Mouse (Mus musculus) lung, postnatal 10 days (tissue): Measurements from ENCODE around the gene Ruvbl2.
"Not testable (repeated sequence)": the region's sequence is repeated elsewhere in the genome, so short reads cannot be mapped to it uniquely, and the experiment has no call there.

Source experiments
- DNase-seq: peaks from one replicate; pipeline ENCODE4 v3.0.0; 2021

Gene Ruvbl2

GRCm38 (mm10) chr7:45437521-45438276 lies at the start of gene Ruvbl2:
TSS of gene Ruvbl2 (minus strand) at chr7:45438096.
- peak; percentile 47 for DNase-seq

GRCm38 (mm10) chr7:45486761-45487415 lies 49.0 kb upstream of the Ruvbl2 start, which contains the start of gene Gm45808:
TSS of gene Gm45808 (minus strand) at chr7:45486811.
- no peak for DNase-seq

GRCm38 (mm10) chr7:45486158-45486557 lies 48.3 kb upstream of the Ruvbl2 start:
- no peak for DNase-seq

DNA sequence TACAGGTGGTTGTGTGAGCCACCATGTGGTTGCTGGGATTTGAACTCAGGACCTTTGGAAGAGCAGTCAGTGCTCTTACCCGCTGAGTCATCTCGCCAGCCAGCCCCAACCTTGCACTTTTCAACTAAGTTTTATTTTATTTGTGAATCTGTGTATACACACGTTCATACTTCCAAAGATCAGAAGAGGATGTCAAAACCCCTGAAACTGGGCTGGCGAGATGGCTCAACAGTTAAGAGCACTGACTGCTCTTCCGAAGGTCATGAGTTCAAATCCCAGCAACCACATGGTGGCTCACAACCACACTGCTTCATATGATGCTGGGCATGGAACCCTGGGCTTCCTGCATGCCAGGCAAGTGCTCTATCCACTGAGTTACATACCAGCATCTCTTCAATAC lies 47.1 kb upstream of the Ruvbl2 start:
- not testable (repeated sequence) for DNase-seq

DNA sequence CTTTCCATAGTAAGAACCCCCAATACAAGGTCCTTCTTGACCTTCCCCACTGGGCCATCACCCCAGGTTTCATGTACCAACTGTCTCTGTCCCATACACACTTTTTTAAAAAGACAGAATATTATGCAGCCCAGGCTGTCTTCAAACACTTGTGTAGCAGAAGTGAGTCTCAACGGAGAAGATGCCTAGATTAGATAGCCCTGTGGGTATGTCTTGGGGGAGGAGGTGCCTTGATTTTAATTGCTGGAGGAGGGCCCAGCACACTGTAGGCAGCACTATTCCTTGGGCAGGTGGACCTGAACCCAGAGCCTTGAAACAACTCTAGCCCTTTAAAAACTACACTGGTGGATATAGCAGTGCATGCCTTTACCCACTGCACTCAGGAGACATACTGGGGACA lies 44.3 kb upstream of the Ruvbl2 start:
- DNase-seq, result no peak

GRCm38 (mm10) chr7:45481374-45481927 lies 43.6 kb upstream of the Ruvbl2 start, which contains the start of gene Tulp2:
TSS of gene Tulp2 (plus strand) at chr7:45481877.
- DNase-seq, result peak; percentile 84

- DNase-seq, result not testable (repeated sequence)
Observed at GRCm38 (mm10) chr7:45480310-45480709, 42.4 kb upstream of the Ruvbl2 start.

GRCm38 (mm10) chr7:45478774-45479173 lies 40.9 kb upstream of the Ruvbl2 start:
- DNase-seq, result no peak

GRCm38 (mm10) chr7:45477003-45477402 lies 39.1 kb upstream of the Ruvbl2 start:
- peak; percentile 83 for DNase-seq

DNA sequence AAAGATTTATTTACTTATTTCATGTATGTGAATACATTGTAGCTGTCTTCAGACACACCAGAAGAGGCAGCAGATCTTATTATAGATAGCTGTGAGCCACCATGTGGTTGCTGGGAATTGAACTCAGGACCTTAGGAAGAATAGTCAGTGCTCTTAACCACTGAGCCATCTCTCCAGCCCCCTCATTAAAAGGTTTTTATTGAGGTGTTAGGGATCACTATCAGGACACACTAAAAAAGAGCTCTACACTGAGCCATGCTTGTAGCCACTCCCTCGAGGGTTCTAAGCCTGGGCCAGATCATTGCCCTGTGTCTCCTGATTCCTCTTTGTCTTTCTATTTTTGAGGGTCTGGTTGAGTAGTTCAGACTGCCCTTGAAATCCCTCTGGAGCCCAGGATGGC lies 38.6 kb upstream of the Ruvbl2 start:
- DNase-seq, result no peak

GRCm38 (mm10) chr7:45475291-45475969 lies 37.5 kb upstream of the Ruvbl2 start:
- DNase-seq, result peak; percentile 64

- DNase-seq, result peak; percentile 82
Observed at GRCm38 (mm10) chr7:45470869-45471268, 33.0 kb upstream of the Ruvbl2 start.

DNA sequence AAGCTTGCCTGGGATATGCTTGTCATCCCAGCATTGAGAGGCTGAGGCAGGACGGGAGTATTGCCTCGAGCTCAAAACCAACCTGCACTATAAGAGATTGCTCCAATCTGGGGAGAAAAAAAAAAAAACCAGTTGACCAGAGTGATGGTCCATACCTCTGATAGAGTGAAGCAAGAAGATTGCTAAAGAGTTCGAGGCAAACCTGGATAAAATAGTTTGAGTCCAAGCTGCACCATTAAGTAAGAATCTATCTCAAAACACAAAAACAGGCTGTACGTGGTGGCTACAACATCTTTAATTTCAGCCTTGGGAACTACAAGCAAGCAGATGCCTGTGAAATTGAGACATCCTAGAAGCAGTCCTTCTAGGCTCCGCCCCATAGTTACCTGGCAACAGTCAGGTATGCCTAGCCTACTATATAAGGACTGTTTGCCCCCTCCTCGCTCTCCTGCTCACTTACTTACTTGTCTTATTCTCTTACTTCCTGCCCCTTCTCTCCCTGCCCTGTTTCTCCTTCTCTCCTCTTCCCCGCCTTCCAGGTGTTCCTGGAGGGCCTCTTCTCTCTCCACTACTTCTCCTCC lies 29.3 kb upstream of the Ruvbl2 start:
- peak; percentile 72 for DNase-seq

GRCm38 (mm10) chr7:45466283-45467089 lies 28.6 kb upstream of the Ruvbl2 start, which contains the start of gene Bax:
TSS of gene Bax (minus strand) at chr7:45466898.
- peak; percentile 97 for DNase-seq

GRCm38 (mm10) chr7:45465549-45465948 lies 27.7 kb upstream of the Ruvbl2 start:
- DNase-seq, result no peak

DNA sequence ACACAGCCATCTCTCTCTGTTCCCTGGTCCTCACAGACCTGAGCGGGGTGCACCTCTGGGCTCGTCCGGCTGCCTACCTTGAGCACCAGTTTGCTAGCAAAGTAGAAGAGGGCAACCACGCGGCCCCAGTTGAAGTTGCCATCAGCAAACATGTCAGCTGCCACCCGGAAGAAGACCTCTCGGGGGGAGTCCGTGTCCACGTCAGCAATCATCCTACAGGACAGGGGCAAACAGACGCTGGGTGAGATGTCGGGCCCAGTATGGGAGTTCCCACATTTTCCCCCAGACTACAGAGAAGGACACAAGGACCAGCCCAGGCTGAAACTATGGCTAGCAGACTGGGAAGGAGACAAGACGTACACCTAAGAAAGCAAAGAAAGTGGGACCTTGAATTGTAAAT lies 27.2 kb upstream of the Ruvbl2 start:
- no peak for DNase-seq

DNA sequence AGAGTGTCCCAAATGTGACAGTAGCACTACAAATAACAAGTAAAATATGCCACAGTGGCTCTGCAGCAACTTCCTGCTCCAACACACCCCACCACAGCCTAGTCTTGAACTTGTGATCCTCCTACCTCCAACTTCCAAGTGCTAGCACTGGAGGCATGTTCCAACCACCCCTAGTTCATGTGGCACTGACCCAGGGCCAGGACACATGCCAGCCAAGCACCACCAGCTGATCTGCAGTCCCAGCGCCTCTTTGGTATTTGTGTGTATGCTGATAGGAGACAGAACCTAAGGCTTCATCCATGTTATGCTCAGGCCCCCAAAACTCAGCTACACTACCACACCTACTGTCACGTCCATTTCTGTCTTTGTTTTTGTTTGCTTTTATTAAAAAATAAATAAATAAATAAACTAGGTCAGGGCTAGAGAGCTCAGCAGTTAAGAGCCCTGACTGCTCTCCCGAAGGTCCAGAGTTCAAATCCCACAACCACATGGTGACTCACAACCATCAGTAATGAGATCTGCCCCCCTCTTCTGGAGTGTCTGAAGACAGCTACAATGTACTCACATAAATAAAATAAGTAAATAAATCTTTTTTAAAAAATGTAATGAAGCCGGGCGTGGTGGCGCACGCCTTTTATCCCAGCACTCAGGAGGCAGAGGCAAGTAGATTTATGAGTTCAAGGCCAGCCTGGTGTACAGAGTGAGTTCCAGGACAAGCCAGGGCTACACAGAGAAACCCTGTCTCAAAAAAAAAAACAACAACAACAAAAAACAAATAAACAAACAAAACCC lies 26.3 kb upstream of the Ruvbl2 start:
- DNase-seq, result no peak

GRCm38 (mm10) chr7:45462868-45463267 lies 25.0 kb upstream of the Ruvbl2 start:
- DNase-seq, result not testable (repeated sequence)

DNA sequence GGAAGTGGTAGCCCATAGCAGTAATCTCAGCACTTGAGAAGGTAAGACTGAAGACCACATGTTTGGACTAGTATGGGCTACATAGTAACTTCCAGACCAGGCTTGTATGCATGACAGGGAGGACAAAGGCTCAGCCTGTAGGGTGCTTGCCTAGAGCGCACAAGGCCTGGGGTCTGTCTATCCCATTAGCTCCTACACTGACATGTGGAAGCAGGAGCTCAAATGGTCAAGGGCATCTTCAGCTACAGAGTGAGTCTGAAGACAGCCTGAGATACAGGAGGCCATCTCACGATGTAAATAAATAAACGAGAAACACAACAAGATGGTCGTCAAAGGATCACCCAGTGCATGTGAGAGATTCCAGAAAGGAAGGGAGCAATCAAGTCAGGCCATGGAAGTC lies 24.4 kb upstream of the Ruvbl2 start:
- DNase-seq, result no peak

DNA sequence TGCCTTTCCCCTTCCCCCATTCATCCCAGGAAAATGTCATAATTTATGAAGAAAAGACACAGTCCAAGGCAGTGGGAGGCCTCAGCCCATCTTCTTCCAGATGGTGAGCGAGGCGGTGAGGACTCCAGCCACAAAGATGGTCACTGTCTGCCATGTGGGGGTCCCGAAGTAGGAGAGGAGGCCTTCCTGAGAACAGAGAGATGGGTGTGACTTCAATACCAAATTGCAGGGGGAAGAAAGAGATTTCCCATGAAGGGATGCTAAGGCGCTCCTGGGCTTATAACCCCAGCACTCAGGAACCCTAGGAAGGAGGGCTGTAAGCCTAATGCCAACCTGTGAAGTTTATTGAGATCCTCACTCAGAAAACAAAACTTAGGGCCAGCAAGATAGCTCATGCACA lies 23.9 kb upstream of the Ruvbl2 start:
- DNase-seq, result no peak

- DNase-seq, result no peak
Observed at GRCm38 (mm10) chr7:45461326-45461725, 23.4 kb upstream of the Ruvbl2 start.
